22 mouse cellular contexts compared by ENCODE assay signal in genomic region chr2:152442322-152442721, GRCm38 (mm10). TPM values are rescaled to one million over a fixed set of nuclear protein-coding genes. Genes with fewer than 3 reads are reported as not detected.
A peak's percentile ranks its signal among the peaks of the same experiment; 100 is the strongest.
DNase-seq lines count a peak whose midpoint lies in the region; ATAC-seq and TF ChIP-seq lines count a peak whose summit lies in the region.
"Had no signal": no experiment of that assay in that cellular context is flagged by ENCODE, and none has a peak within 500 bp of the region (broad histone marks: within the 10 kb centered on the region; RNA-seq: fewer than 3 reads in every experiment).

No protein-coding gene starts in this region.

- 0 out of 2 replicates have a peak overlapping the region, but pooled peaks have one; percentile 24 for H3K27ac ChIP-seq in kidney, embryonic 14.5 days (ENCODE audit: low read depth, low read length)
- peak overlapping the region; percentile 54 for H3K27ac ChIP-seq in kidney, embryonic 16.5 days (ENCODE audit: low read length)
- H3K27ac ChIP-seq: embryonic facial prominence, embryonic 10.5 days; embryonic facial prominence, embryonic 12.5 days; forebrain, embryonic 13.5 days; forebrain, embryonic 15.5 days had no signal

- no peaks in the 10 kb centered on the region for H3K36me3 ChIP-seq in kidney, embryonic 14.5 days (ENCODE audit: control insufficient read depth, insufficient read depth, low read length)
- H3K36me3 ChIP-seq in kidney, embryonic 16.5 days (ENCODE audit: insufficient read depth, low read length), result no peaks in the 10 kb centered on the region
- H3K36me3 ChIP-seq: embryonic facial prominence, embryonic 10.5 days; embryonic facial prominence, embryonic 12.5 days; forebrain, embryonic 15.5 days had no signal

- peak; percentile 21; the same call in 1 of the 2 replicates for ATAC-seq in kidney, embryonic 14.5 days (ENCODE audit: low FRiP score, low TSS enrichment)
- ATAC-seq in kidney, embryonic 16.5 days (ENCODE audit: low FRiP score, low TSS enrichment), result peak; percentile 57; the same call in 1 of the 2 replicates
- ATAC-seq in Patski, result peak; percentile 55
- ATAC-seq: activated CD4-positive, CD25-positive, alpha-beta regulatory T cell, adult 4 months; forebrain, embryonic 13.5 days; forebrain, embryonic 15.5 days had no signal

- in situ Hi-C loops in Patski (cut with MboI; ENCODE audit: low pct_unique_long_range_greater_than_20kb), result loop anchor here (5.0 kb wide), 1 partner anchor 50 kb away; no protein-coding TSS in a partner anchor

- no peak overlapping the region for H3K9ac ChIP-seq in kidney, embryonic 14.5 days (ENCODE audit: low read depth, low read length)
- H3K9ac ChIP-seq in kidney, embryonic 16.5 days (replicated peaks; ENCODE audit: low read length), result no peak overlapping the region
- H3K9ac ChIP-seq: embryonic facial prominence, embryonic 12.5 days; forebrain, embryonic 13.5 days; forebrain, embryonic 15.5 days had no signal

- CTCF ChIA-PET in Patski (lab: Charles Lee), result interaction anchor here (1.3 to 1.8 kb wide), 2 partner anchors 49 to 102 kb away, joined by 3 to 8 read pairs; no protein-coding TSS in a partner anchor

- no peak for TF ChIP-seq CTCF in Patski (IDR thresholded peaks at IDR 0.05)

- H3K9me3 ChIP-seq in kidney, embryonic 14.5 days (ENCODE audit: control insufficient read depth, low read length), result no peaks in the 10 kb centered on the region
- H3K9me3 ChIP-seq in kidney, embryonic 16.5 days (ENCODE audit: low read length), result no peaks in the 10 kb centered on the region
- H3K9me3 ChIP-seq: embryonic facial prominence, embryonic 10.5 days; embryonic facial prominence, embryonic 12.5 days; forebrain, embryonic 13.5 days; forebrain, embryonic 15.5 days had no signal

- DNase-seq in kidney, postnatal 14 days, result no peak
- no peak for DNase-seq in kidney, postnatal 36 days
- no peak for DNase-seq in Patski (ENCODE audit: low read depth, low spot score)
- no peak for DNase-seq in lung, postnatal 10 days
- DNase-seq: adrenal gland, adult 8-10 months; adrenal gland, postnatal 14 days; adrenal gland, postnatal 36 days; cerebellum, adult 11-12 months; cerebellum, adult 9-10 months; cerebellum, postnatal 25 days had no signal

- WGBS in kidney, embryonic 14.5 days, result 32% methylated on average over 4 of the region's 4 CpGs
- 40% methylated on average over 4 of the region's 4 CpGs for WGBS in kidney, embryonic 16.5 days

- POLR2A ChIA-PET in Patski (lab: Charles Lee), result interaction anchor here (1.3 kb wide), 1 partner anchor 108 kb away, joined by 3 read pairs; no protein-coding TSS in a partner anchor

- no peak overlapping the region for H3K4me2 ChIP-seq in kidney, embryonic 14.5 days (replicated peaks; ENCODE audit: low read depth, low read length)
- no peak overlapping the region for H3K4me2 ChIP-seq in kidney, embryonic 16.5 days (replicated peaks; ENCODE audit: low read depth, low read length)
- H3K4me2 ChIP-seq: embryonic facial prominence, embryonic 12.5 days; forebrain, embryonic 13.5 days; forebrain, embryonic 15.5 days had no signal

- H3K27me3 ChIP-seq in kidney, embryonic 14.5 days (ENCODE audit: control insufficient read depth, insufficient read depth, low read length), result no peaks in the 10 kb centered on the region
- H3K27me3 ChIP-seq in kidney, embryonic 16.5 days (ENCODE audit: insufficient read depth, low read length), result no peaks in the 10 kb centered on the region
- H3K27me3 ChIP-seq in Patski, result no peaks in the 10 kb centered on the region
- H3K27me3 ChIP-seq: embryonic facial prominence, embryonic 12.5 days; forebrain, embryonic 13.5 days; forebrain, embryonic 15.5 days had no signal

- H3K4me1 ChIP-seq in kidney, embryonic 14.5 days (ENCODE audit: control insufficient read depth, insufficient read depth, low read length), result peaks cover 10% of the 10 kb centered on the region
- H3K4me1 ChIP-seq in kidney, embryonic 16.5 days (ENCODE audit: insufficient read depth, low read length), result peaks cover 16% of the 10 kb centered on the region

- H3K4me3 ChIP-seq in kidney, embryonic 14.5 days (ENCODE audit: low read length), result no peak overlapping the region
- H3K4me3 ChIP-seq in kidney, embryonic 16.5 days (ENCODE audit: low read length), result no peak overlapping the region
- H3K4me3 ChIP-seq: embryonic facial prominence, embryonic 10.5 days; embryonic facial prominence, embryonic 12.5 days; forebrain, embryonic 13.5 days; forebrain, embryonic 15.5 days had no signal

RNA-seq across cellular contexts. Expression of gene Defb23, which starts 22.1 kb away (rescaled TPM):
- not detected in 2 replicates for polyA plus RNA-seq in kidney, embryonic 14.5 days (2014; fragmentation: Nextera tagmentation; extraction: Ambion mirVana)
- polyA plus RNA-seq in kidney, embryonic 16.5 days (2015; fragmentation: Nextera tagmentation; extraction: Ambion mirVana), result not detected in 2 replicates
- polyA plus RNA-seq in Patski (2021), result not detected
- polyA plus RNA-seq: activated CD4-positive, CD25-positive, alpha-beta regulatory T cell, adult 4 months; C2C12; cerebellum, adult 2 months; cortical plate, adult 2 months; embryonic facial prominence, embryonic 10.5 days; embryonic facial prominence, embryonic 12.5 days; embryonic facial prominence, embryonic 14.5 days; forebrain, embryonic 11.5 days; forebrain, embryonic 13.5 days; forebrain, embryonic 15.5 days had no signal

RNA-seq across cellular contexts. Expression of gene 6820408C15Rik, which starts 26.9 kb away (rescaled TPM):
- 0.37 TPM in 2 replicates for polyA plus RNA-seq in kidney, embryonic 14.5 days (2014; fragmentation: Nextera tagmentation; extraction: Ambion mirVana)
- 0.67 and 0.85 TPM in 2 replicates for polyA plus RNA-seq in kidney, embryonic 16.5 days (2015; fragmentation: Nextera tagmentation; extraction: Ambion mirVana)
- 0.06 TPM for polyA plus RNA-seq in Patski (2021)
- polyA plus RNA-seq: activated CD4-positive, CD25-positive, alpha-beta regulatory T cell, adult 4 months had no signal

RNA-seq across cellular contexts. Expression of gene Zcchc3, which starts 27.5 kb away (rescaled TPM):
- polyA plus RNA-seq in kidney, embryonic 14.5 days (2014; fragmentation: Nextera tagmentation; extraction: Ambion mirVana), result 51.1 and 62.2 TPM in 2 replicates
- 31.5 and 34.2 TPM in 2 replicates for polyA plus RNA-seq in kidney, embryonic 16.5 days (2015; fragmentation: Nextera tagmentation; extraction: Ambion mirVana)
- 2.6 TPM for polyA plus RNA-seq in Patski (2021)
- polyA plus RNA-seq: C2C12 had no signal

RNA-seq across cellular contexts. Expression of gene Defb20, which starts 34.5 kb away (rescaled TPM):
- not detected in 2 replicates for polyA plus RNA-seq in kidney, embryonic 14.5 days (2014; fragmentation: Nextera tagmentation; extraction: Ambion mirVana)
- not detected in 2 replicates for polyA plus RNA-seq in kidney, embryonic 16.5 days (2015; fragmentation: Nextera tagmentation; extraction: Ambion mirVana)
- polyA plus RNA-seq in Patski (2021), result not detected
- polyA plus RNA-seq: activated CD4-positive, CD25-positive, alpha-beta regulatory T cell, adult 4 months; C2C12; embryonic facial prominence, embryonic 10.5 days; embryonic facial prominence, embryonic 12.5 days; embryonic facial prominence, embryonic 14.5 days; forebrain, embryonic 11.5 days; forebrain, embryonic 13.5 days; forebrain, embryonic 15.5 days had no signal

RNA-seq across cellular contexts. Expression of gene Sox12, which starts 44.5 kb away (rescaled TPM):
- polyA plus RNA-seq in kidney, embryonic 14.5 days (2014; fragmentation: Nextera tagmentation; extraction: Ambion mirVana), result 22.3 and 25.3 TPM in 2 replicates
- 8.9 and 10.0 TPM in 2 replicates for polyA plus RNA-seq in kidney, embryonic 16.5 days (2015; fragmentation: Nextera tagmentation; extraction: Ambion mirVana)
- polyA plus RNA-seq in Patski (2021), result 19.6 TPM
